Mouse (Mus musculus) G1E-ER4 (cell line): ENCODE data around the gene Tmem170b. TPM values are rescaled to one million over a fixed set of nuclear protein-coding genes. Genes with fewer than 3 reads are reported as not detected.

Source experiments
- GATA1 ChIP-seq: IDR thresholded peaks from one replicate; pipeline ENCODE4 v1.8.0; 2012; ENCODE audit warnings: low read length, inconsistent platforms
- polyA plus RNA-seq: library from polyadenylated mRNA; stranded (reverse); fragments of >175 nt; gene quantifications from 2 replicates; pipeline ENCODE4 v1.2.3, GENCODE M21; 2012

Tmem170b gene
- polyA plus RNA-seq, 1 experiment: 7.3 TPM

DNA sequence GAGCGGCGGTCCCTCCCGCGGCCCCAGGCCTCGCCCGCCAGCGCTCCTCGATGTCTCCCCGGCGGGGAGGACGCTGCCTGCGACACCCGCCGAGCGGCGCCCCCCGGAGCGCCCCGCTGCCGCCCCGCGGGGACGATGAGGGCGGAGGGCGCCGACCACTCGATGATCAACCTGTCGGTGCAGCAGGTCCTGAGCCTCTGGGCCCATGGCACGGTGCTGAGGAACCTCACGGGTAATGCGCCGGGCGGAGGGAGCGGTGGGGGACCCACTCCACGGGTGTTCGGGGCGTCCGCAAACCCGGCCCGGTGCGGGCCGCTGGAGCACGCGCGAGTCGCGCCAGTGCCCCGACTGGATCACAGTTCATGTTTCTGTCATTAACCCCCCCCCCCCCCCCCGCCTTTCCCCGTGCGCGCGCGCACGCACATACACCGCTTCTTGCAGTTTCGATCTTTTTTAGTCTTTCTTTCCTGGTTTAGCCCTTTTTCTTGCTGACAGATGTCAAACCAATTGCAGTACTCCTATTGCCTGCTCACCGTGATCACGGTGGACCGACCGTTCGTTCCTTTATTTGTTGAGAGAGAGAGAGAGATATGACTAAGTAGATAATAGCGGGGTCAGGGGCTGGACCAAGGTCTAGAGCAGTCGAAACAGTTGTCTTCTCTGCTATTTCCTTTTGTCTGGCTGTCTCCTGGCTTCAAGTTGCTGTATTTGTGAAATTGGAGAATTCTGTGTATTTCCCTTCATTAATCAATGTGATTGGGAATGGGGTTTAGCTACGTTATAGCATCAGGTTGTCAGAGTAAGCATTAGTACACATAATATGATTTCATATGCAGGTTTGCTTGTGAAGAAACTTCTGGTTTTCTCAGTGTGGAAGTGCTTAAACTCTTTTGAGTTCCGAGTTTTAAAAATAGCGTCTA, 634 bp downstream of the Tmem170b start:
- TF ChIP-seq GATA1: no peak

DNA sequence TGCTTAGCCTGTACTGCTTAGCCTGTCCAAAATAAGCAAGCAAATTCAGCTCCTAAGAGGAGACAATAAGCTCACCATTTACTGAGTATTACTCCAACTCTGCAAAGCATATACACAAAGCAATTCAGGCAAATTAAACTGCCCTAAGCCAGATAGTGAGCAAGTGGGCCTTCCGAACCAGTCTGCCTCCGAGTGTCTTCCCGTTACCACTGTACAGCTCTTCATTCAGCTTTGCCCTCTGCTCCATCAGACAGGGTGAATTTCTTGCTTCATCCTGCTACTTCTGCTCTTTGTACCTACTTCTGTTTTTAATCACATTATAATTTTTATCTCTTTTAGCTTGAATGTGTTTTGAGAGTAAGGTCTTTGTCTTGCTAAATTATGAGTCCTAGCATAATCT, 1.9 kb downstream of the Tmem170b start:
- no peak for TF ChIP-seq GATA1

DNA sequence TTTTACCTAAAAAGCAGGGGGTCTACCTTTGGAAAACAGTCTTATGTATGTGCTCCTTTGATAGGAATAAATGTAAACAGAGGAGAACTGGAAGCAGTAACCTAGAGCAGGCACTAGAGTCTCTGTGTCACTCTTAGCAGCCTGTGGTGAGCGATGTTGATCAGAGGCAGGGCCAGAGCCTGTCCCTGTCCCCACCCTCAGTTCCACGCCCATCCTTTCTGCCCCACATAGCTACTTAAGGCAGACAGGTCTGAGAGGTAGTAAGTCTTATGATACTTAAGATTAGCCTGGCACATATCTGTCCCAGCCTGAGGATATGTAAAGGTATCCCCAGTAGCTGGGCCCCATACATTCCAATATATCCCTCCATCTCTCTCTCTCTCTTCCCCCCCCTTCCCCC, 2.9 kb downstream of the Tmem170b start:
- TF ChIP-seq GATA1: no peak

DNA sequence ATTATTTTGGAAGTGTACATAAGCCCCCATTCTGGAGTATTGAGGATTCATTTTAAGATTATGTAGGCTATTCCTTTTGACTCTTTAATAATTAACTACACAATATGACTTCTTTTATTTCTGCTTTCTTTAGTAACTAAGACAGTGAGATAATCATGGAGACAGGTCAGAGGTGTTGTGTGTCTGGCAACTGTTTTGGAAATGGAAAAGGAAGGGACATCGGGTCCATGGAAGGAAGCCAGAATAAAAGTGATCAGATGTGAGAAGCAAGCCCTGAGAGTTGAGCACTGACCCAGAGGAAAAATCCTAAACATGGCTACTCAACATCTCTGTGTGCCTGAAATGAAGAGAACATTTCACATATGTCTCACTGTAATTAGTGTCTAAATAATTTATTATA, 5.3 kb downstream of the Tmem170b start:
- TF ChIP-seq GATA1: no peak

DNA sequence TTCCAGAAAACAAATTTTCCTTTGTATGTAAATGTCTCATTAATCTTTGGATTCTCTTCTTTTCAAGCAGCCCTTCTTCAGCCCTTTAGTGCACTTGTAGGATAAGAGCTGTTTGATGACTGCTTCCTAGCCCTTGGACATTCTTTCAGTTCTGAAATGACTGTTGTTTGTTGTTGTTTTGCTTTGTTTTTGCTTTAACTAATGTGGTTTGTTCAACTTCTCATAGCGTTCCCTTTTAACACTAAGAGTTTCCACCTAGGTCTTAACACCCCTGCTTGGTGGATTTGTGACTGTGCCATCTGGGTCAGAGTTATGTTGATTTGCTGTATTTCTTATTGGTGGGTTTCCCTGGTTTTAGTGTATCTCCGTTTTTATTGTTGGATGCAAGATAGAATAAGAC, 8.8 kb downstream of the Tmem170b start:
- TF ChIP-seq GATA1: no peak

DNA sequence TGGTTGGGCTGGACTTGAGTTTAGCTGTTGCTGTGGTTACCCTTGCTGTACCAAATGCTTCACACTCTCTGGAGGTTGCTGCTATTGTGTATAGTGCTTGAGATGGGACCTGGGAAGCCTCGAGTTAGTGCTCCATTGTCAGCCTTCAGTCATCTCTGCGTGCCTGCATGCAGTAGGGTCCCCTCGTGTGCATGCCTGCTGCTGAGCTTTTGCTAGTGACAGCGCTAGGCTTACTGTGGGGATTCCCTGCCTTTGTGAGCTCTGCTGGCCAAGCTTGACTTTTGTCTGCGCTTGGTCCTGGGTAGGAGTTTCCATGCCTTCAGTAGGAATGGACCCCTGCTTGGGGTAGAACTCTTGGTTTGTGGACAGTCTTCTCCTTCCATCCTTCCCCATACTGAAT, 9.3 kb downstream of the Tmem170b start:
- no peak for TF ChIP-seq GATA1

DNA sequence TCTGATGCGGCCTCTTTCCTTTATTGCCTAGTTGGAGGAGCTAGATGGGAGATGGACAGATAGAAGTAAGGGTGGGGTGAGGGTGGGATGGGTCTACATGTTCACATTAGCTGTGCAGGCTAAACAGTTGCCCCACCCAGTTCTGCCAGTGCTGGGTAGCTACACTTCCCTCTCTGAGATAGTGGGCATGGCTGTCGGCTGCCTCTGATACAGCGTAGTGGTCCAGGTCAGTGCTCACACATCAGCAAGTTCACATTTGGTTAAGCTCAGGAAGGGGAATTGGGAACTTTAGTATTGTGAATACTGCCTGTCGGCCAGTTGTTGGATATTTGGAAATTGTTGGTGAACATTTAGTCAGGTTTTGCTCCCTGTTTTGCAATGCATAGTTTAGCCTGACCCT, 13.8 kb downstream of the Tmem170b start:
- no peak for TF ChIP-seq GATA1

DNA sequence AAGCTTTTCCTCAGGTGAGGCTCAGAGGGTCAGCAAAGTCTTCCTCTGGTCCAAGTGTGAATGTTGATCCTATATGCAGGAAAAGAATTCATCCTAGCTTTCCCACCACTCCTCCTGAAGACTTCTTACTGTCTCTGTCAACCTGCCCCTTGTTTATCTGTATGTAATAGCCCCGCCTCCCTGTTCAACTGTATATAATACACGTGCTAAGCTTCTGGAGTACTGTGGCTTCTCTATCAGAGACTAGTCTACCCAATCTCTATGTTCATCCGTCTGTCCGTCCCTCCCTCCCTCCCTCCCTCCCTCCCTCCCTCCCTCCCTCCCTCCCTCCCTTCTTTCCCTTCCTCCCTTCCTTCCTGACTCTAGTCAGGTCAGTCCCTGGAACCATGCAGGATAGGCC, 14.4 kb downstream of the Tmem170b start:
- TF ChIP-seq GATA1: no peak

DNA sequence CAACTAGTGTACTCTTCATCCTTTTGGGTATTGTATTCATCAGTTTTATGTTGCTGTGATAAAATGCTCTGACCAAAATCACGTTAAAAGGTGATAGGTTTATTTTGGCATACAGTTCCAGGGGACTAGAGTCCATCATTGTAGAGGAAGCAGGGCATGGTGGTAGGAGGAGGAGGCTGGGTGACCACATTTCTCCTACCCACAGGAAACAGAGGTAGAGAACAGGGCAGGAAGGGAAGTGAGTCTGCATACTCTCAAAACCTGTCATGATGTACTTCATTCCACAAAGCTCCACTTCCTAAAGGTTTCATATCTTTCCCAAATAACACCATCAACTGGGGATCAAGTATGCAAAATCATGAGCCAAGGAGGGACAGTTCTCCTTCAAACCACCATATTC, 18.4 kb downstream of the Tmem170b start:
- no peak for TF ChIP-seq GATA1

DNA sequence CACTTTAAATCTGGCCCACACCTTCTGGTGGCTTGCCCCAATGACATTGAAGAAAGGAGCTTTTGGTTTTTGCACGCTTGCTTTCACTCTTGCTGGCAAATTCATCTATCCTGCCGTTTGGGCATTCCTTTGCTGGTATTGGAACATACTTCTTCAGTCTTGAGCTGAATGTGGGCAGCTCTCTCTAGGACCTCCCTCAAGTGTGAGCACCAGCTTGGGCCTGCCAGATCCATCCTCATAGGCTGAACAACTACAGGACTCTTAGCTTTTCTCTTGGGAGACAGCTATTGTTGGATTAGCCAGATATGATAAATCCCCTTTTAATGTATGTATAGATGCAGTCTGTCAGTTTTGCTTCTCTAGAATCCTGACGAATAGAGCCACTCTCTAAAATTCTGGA, 19.5 kb downstream of the Tmem170b start:
- TF ChIP-seq GATA1: no peak

DNA sequence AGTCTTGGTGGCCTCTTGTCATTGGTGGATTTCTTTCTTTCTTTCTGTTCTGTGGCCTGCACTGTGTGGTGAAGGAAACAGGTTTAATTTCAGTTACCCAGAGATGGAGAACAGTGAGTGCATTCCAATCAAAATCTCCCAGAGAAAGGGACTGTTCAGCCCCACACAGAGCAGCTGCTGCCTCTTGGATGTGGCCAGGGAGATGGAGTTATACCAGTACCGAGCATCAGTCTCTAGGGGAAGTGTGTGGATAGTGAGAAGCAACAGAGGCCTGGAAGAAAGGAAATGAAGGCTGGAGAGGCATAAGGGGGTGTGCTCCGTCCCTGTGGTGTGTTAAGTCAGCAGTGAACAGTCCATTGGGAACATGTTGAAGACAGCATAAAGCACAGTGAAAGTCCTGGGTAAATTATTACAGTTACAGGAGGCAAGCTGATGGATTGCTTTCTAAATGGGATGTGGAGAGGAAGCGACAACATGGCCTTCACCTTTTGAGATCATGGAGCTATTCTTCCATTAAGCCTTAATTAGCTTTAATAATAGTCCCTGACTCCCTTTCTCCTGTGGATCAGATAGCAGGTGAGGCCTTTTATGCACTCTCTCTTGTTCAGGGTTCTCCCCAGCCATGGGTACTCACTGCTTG, 21.7 kb downstream of the Tmem170b start:
- no peak for TF ChIP-seq GATA1

DNA sequence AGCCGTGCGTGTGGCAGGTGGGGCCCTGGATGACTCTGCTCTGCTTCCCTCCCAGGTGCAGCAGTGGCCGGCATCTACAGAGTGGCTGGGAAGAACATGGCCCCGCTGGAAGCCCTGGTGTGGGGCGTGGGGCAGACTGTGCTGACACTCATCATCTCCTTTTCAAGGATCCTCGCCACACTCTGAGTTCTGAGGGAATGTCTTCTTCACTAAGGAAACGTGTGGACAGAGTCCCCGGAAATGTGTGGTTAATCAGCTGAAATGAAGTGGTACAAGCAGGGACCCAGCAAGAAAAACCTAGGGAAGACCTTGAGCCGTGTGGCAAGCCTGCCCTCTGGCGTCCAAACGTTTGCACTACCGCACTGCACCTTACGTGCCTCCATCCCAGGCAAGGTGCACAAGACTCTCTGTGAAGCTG, 28.7 kb downstream of the Tmem170b start:
- TF ChIP-seq GATA1: no peak

DNA sequence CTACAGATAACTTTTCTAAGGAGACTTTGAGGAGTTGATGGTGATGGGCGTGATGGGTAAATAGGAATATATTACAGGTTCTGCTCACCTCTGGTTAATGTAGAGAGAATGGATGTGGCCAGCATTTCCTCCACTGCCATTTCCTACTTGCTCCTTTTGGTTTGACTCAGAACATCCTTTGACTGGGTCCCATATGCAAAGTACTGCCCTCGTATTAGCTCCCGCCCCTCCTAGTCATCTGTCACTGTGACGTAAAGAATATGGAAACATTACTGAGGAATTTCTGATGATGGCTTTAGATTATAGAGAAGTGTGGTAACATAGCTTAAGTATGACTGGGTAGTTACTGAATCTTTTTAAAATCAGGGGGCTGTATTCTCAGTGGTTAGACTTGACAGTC, 32.4 kb downstream of the Tmem170b start:
- no peak for TF ChIP-seq GATA1

DNA sequence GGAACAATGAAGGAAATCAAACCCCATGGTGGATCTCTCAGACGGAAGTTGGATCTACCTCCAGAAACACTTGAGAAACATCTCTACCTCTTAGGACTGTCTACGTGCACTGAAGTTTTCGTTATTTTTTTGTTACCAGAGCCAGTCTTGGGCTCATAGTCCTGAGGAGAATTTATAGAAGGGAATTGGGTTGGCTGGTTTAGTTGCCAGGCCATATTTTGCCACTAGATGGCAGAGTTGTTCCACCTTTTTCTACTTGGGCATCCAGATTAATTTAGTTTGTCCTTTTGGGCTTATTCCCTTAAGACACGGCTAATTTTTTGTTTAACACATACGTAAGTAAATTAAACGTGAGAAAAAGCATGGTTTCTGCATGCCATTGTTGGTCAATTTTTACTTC, 37.1 kb downstream of the Tmem170b start:
- TF ChIP-seq GATA1: no peak

DNA sequence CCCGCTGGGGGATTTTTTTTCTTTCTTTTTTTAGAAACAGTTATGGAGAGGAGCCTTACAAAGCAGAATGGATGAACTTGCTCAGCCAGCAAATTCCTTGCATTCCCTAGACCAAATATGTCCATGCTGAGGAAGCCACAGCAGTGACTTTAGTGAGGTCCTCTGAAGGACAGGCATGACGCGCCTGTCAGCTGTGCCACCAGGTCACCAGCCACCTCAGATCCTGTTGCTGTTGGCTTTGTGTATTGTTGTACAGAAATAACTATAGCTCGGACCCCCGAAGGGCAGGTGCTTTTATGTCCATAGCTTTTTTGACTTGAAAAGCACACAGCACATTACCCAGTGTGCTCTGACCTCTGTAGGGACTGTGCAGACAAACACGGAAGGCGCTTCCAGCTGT, 38.1 kb downstream of the Tmem170b start:
- TF ChIP-seq GATA1: no peak

DNA sequence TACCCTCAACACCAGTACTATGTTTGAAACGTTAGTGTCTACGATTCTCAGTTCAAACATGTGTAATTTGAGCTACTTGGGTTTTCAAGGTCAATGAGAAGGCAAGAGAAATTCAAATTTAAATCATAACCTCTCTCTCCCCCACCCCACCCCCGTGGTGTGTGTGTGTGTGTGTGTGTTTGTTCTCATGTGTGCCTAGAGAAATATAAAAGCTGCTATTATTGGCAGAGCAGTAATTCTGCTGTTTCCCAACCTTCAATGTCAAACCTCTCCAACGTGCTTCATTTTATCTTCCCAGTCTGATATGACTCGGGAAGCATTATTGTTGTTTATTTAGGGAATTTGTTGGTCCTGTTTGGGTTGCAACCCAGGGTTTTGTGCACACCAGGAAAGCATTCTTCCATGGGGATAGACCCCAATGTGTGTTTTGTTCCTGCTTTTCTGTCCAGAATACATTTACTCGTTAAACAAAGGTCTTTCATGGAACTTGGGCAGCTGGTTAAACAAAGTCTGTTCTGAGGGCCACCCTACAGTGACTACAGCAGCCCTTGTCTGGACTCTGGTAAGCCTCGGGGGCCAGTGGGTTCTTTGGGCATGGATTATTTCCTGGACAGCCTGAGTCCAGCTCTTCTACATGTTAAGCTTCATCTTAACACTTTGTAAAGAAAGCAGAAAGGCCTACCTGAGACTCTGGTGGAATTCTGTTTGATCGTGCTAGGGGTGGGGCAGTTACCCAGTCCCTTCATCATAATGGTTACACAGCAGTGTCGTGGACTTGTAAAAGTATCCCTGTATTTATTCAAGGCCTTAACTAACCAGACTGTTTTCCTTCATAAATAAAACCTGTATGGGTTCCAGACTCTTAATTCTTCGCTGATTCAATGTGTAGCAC, 39.1 kb downstream of the Tmem170b start:
- no peak for TF ChIP-seq GATA1

DNA sequence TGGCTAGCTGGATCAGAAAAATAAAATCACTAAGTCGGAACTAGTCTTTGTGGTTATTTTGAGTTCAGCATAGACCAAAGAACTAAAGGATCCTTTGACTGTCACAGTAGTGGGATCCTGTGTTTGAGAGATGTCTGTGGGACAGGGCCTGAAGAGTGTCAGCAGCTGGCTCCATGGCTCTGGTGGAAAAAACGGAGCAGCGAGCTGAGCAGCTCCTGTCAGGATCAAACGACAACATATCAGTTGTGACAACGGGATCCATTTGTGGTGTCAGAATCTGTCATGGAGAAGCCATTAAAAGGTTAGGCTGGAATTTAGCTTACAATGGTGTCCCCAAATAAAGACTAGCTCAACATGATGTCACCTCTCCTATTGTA, 39.8 kb downstream of the Tmem170b start:
- no peak for TF ChIP-seq GATA1
